Mouse (Mus musculus): ENCODE data around the gene Gm20807. TPM values are rescaled to one million over a fixed set of nuclear protein-coding genes. Genes with fewer than 3 reads are reported as not detected.

The Gm20807 gene
- polyA plus RNA-seq (2021; fragmentation: Nextera tagmentation) = not detected in 2 replicates
- long read RNA-seq, experiment 1 = 0 reads
- long read RNA-seq, experiment 2 = 0 reads

GRCm38 (mm10) chrY:13042591-13042990 lies at the start of gene Gm20807:
Gm20807 (plus strand) TSS chrY:13042891.

Other genes starting within 250 kb of the Gm20807 start
- gene Gm21891, start 90.6 kb downstream of the Gm20807 start, polyA plus RNA-seq (2021; fragmentation: Nextera tagmentation) = not detected in 2 replicates
- not detected in 2 replicates for gene Gm21425, start 119.1 kb downstream of the Gm20807 start, polyA plus RNA-seq (2021; fragmentation: Nextera tagmentation)
- gene Gm21828, start 181.0 kb downstream of the Gm20807 start, polyA plus RNA-seq (2021; fragmentation: Nextera tagmentation) = not detected in 2 replicates
- not detected in 2 replicates for gene Gm21440, start 209.5 kb downstream of the Gm20807 start, polyA plus RNA-seq (2021; fragmentation: Nextera tagmentation)
- not detected in 2 replicates for gene Gm21454, start 209.6 kb downstream of the Gm20807 start, polyA plus RNA-seq (2021; fragmentation: Nextera tagmentation)